Mouse (Mus musculus): Measurements from ENCODE around the gene Hpse2.

Gene Hpse2

DNA sequence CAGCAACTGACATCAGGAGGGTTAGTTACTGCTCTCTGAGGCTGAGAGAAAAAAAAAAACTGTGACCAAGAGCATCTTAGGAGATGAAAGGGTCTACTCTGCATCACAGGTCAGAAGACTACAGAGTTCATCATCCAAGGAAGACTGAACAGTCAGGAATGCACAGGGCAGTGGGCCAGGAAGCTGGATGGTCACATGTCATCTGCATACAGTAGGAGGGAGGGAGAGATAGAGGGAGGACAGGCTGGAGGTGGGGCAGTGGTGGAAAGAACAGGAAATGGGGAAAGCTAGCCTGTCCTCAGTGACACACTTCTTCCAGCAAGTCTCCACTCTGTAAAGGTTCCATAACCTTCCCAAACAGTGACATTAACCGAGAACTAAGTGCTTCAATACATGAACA, 423.0 kb downstream of the Hpse2 start:
- in situ Hi-C loops (cut with MboI): no loop called here

DNA sequence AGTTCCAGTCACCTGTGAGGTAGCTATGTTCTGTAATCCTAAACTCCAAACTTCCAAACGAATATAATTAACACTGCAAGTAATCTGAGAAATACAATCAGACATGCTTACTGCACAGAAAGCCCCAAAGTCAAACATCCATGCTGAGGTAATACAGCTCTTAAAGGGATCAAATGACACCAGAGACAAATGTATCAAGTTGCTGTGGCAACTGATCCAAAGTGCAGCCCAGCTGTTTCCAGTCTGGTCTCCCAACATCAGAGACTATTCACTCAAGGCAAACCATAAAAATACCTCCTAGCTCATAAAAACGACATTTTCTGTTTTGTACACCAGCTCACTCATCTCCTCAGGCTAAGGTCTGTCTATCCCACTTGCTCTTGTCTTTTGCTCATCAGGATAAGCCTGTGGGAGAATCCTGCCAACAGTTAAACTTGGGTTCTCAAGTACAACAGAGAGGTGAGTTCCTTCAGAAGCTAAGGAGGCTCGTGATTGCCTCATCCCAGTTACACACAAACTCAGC, 440.0 kb downstream of the Hpse2 start:
- in situ Hi-C loops (cut with MboI): no loop called here

DNA sequence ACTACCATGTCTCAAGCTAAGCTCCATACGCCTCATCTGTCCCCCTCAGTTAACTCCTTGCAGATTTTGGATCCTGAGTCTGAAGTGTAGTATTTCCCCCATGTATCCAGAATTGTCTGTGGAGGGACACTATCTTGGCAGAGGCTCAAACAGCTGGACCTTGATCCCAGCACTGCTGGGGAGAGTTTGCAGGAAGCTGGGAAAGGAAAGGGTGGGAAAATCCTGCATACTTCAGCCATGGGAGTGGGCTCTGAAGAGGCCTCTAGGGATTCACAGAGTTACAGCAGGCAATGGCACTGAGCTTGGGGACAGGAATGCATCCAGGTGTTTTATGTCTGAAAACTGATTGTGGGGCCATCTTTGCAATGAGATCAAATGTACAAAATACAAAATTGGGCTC, 450.6 kb downstream of the Hpse2 start:
- in situ Hi-C loops (cut with MboI): no loop called here

DNA sequence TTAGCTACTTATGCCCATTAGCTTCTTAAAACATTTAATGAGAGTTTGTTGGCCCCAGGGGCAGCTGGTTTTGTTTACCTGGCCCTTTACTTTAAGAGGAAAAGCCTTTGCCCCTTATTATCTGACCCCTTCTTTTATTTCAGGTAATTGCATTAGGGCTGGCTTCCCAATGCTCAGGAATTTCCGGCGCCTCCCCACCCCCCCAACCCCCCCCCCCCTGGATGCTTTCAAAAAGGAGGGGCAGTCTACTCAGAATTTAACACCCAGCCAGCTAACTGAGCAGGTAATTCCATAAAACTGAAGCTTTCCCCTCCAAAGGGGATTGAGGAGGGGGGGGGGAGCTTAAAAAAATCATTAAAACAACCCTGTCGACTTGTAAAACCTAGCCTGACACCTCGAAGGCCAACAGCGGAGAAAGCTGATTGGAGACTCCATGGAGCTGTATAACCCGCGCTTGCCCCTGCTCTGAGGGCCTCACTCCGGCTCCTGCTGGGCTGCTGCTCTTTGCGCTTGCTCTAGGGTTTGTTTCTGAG, 451.4 kb downstream of the Hpse2 start:
- in situ Hi-C loops (cut with MboI): no loop called here

DNA sequence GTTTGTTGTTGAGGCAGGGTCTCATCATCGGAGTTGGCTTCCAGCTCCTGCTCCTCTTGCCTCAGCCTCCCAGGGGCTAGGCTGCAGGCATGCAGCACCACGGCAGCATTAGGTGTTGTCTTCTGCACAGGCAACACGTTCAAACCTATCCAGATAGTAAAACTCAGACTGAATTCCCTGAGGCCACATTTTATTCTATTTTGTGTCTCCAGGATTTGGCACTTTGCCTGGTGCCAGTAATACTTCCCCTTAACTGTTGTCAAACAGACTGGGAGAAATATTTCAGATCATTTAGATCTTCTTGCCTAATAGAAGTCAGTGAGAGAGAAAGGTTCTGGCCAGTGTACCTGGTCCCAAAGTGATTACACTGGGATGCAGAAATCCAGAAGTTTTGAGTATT, 458.5 kb downstream of the Hpse2 start:
- in situ Hi-C loops (cut with MboI): no loop called here

DNA sequence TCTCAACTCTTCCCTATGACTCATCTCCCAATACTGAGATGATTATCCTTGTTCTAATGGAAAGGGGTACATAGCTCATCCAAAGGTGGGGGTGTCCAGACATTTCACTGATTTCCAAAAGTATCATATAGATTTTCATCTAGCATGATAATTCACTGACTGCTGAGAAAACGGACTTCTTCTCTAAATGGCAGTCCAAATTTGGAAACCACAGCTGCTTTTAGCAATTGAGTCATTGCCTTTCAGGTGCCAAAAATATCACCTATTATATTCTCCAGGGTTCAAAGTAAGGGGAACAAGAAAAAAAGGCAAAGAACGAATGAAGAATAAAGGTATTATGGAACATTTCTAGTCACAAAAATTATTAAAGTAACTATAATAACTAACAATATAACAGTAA, 459.9 kb downstream of the Hpse2 start:
- in situ Hi-C loops (cut with MboI): no loop called here

DNA sequence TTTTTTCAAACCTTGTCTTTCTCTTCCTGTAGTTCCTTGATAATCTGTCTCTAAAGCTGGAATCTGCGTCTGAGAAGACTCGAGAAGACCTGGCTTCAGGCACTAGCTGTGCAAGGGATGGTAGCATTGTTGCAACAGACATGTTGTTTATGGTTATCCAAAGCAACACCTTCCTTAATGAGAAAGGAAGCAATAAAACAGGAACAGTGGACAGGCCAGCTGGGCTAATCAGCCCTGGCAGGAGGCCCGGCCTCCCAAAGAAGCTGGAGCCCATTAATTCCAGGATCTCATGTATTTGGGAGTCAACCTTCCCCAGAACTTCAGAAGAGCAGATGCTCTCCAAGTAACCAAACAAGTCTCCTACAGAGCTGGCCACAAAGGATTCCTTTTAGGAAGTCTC, 465.5 kb downstream of the Hpse2 start:
- in situ Hi-C loops (cut with MboI): no loop called here

DNA sequence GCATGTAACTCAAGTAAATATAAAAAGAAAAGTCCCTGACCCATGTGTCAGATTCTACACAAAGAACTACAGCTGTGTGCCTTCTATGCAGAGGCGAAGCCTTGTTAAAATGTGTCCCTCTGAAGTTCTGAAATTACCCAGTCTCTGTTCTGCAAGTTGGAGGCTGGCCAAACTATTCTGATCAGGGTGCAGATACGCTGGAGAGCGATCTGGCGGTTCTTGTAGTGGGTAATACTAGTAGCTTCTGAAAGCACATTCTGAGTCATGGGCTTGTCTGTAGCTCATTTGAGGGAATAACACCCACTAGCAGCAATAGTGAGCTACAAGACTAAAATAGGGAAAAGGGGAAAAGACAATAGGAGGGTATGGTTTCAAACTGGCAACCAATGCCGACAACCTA, 474.5 kb downstream of the Hpse2 start:
- in situ Hi-C loops (cut with MboI): no loop called here

DNA sequence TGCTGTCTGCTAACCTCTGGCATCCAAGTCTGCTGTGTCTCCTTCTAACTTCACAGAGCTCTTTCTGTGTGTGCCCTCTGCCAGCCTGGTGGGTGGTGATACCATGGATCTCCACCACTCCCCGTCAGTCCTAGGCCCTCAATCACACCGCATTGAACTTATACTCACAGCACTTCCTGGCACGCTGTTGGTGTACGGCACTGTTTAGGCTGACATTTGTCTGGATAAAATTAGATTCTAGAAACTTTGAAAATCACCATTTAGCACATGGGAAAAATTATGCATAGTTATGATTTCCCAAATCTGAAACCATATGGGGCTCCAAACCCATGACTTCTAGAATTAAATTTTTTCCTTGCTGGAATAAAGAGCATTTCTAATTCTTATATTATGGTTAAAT, 478.4 kb downstream of the Hpse2 start:
- in situ Hi-C loops (cut with MboI): no loop called here

DNA sequence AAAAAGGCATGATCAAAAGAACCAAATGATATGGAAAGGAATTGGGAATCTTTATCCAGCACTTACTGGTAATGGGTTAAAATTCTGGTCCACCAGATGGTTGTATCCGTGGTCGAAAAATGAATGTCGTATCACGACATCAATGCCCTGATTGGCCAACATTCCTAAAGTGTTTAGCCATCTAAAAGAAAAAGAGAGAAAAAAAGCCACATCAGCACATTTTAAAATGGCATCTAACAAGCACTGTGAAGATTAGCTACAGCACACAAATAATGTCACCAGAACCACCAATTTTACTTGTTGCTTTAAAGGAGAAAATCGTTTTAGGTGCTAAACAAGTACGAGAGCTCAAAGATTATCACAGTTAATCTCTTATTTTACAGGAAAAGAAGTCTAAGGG, 479.6 kb downstream of the Hpse2 start:
- in situ Hi-C loops (cut with MboI): no loop called here

DNA sequence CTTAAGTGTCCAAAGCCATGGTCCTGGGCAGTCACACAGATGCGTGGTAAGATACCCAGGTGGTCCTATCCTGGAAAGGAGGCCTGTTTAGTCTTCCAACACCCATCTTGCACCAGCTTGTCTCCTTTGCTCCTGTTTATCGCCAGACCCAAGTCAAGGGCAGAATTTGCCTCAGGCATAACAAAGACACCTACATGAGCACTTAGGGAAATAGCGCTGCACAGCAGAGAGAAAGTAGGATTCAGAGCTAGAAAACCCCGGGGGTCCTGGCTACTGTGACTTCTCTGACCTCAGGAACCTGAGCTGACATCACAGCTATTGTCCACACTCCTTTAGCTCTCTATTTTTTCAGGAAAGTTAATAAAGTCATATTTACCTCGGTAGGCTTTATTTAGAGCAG, 481.8 kb downstream of the Hpse2 start:
- in situ Hi-C loops (cut with MboI): no loop called here

DNA sequence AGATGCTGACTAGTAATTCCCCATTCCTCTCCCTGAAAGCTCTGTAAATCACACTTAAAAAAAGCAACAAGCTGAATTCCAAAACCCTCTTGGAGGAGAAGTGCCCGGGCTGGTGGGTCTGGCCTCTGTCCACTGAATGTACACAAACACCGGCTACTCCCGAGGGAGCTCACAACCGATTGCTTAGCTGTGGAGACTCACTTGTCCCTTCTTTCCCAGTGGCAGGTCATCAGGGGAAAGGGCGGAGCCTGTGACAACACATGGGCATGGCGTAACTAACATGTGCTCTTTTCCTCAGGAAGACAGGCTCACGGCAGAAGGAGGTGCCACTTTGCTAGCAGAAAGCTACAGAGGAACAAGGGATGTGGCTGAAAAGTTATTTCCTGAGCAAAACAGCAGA, 483.4 kb downstream of the Hpse2 start:
- in situ Hi-C loops (cut with MboI): no loop called here

DNA sequence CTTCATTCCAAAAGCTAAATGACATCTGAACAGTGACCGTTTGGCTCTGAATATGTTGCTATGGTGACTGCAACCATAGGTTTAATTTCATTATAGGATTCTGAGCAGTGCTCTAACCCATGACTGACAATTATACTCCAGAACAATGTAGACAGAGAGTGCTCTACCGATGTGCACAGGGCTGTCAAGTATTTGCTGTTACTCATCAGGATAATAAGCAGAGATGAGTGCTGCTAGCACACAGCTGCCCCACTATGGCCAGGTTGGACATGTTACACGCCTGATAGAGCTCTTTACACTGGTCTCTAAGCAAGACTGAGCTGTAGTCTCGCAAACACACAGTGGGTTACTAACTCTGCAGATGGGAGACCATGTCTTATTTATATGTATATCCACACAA, 483.9 kb downstream of the Hpse2 start:
- in situ Hi-C loops (cut with MboI): no loop called here

DNA sequence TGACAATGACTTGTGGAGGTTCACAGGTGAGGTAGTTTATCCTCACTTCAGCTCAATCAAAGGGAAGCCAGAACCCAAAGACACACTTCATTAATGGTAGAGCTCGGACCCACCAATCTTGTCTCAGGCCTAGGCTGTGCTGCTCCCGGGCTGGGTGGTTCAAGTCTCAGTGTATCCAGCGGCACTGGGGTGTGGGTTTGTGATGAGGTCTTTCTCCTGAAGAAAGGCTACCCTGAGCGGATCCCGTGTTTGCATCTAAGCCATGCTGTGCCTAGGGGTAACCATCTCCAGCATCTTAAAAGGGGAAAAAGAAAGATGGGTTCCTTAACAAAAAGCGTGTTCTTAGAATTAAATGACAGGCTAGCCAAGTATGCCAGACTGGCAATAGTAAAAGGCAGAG, 484.3 kb downstream of the Hpse2 start:
- in situ Hi-C loops (cut with MboI): no loop called here

DNA sequence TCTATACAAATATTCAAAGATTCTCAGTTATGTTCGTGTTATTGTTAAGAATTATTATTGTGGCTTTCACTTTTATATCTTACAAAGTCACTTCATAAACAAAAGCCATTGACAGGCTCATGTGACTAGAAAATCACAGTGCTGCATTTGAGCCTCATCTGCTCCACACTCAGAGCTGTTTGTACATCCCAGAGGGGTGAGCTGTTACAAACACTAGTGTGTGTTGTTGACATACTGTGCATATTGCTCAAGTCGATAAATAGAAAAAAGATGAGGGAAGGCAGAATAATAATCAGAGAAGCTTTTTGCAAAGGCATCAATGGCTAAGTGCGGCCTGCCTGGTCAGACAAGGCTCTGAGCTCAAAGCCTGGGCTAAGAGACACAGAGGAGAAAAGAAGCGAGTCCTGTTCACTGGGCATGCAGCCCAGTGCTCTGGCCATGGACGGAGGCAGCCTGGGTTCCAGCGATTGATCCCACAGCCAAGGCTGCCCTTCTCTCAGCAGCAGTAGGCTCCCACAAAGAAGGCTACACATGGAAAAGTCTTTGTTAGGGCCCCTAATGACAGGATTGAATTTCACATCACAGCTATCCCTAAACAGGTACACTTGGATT, 485.6 kb downstream of the Hpse2 start:
- in situ Hi-C loops (cut with MboI): no loop called here

DNA sequence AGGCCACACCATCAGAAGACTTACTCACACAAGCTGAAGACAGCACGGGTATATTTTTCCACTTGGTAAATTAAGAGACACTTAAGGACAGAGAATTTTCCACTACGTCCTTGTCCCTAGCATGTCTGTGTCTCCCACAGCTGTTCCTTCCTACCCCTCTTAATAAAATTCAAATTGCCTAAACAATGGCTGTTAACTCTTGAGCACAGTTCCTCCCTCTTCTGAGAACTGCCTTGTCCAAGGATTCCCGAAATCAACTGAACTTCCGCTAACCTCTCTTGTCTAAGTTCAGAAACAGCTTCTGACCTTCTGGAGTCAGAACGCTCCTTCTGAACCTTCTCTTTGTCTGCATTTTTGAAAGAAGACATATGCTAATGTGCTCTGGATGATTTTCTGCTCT, 496.6 kb downstream of the Hpse2 start:
- in situ Hi-C loops (cut with MboI): no loop called here

DNA sequence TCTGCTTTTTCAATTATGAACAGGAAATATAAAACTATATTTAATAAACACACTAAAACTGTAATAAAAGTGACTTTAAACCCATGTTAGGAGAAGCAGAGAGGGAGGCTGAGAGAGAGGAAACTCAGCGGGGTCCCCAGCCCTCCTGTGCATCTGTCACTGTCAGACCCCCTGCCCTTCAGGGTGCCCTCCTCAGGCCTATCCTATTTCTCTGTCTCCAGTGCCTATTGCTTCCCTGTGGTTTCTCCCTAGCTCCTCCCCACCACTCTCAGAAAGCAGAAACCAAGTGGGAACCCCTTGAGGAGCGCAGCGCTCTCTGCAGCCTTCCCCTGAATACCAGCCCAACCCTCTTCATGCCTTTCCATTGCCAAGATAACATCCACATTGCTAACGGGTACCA, 510.5 kb downstream of the Hpse2 start:
- in situ Hi-C loops (cut with MboI): no loop called here

DNA sequence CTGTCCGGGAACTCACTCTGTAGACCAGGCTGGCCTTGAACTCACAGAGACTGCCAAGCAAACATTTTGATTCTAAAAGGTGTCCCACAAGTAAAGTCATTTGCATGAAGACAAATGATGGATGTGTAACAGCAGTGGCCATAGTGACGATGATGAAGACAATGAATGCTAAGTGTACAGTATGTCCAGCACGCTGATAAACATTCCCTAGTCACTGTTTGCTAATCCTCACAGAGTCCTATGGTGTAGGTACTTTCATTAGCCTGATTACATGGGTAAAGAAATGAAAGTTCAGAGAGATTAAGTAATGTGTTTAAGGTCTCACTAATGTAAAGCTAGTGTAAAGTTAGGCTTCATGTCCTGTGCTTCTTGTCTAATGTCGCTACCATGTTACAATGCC, 511.6 kb downstream of the Hpse2 start:
- in situ Hi-C loops (cut with MboI): no loop called here

DNA sequence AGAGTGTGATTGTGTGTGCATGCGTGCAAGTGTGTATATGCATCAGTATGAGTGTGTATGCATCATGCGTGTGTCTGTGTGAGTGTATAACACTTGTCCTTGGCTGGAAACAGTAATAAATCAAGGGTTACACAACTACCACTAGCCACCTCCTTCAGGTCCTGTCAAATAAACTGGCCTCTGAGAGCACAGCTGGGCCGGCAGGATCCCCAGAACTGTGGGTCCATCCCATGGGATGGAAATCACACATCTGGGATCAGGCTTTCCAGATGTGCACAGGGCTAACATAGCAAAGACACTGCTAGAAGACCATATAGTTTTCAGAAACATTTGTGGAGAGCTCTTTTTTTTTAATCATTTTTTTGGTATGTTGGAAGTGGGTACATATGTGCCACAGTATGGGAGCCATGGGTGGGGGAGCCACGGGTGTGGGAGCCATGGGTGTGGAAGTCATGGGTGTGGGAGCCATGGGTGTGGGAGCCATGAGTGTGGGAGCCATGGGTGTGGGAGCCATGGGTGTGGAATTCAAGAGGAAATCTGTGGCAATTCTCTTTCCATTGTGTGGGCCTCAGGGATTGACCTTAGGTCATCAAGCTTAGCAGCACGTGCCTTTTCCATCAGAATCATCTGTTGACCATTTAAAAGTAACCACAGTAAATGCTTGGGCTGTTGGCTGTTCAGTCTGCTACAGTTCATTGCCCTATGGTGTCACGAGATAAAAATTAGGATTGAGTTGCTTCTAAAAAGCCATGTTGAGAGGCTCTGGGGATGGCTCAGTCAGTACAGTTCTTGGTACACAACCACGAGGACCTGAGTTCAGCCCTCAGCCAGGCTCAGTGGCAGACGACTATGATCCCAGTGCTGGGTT, 518.3 kb downstream of the Hpse2 start:
- in situ Hi-C loops (cut with MboI): no loop called here

DNA sequence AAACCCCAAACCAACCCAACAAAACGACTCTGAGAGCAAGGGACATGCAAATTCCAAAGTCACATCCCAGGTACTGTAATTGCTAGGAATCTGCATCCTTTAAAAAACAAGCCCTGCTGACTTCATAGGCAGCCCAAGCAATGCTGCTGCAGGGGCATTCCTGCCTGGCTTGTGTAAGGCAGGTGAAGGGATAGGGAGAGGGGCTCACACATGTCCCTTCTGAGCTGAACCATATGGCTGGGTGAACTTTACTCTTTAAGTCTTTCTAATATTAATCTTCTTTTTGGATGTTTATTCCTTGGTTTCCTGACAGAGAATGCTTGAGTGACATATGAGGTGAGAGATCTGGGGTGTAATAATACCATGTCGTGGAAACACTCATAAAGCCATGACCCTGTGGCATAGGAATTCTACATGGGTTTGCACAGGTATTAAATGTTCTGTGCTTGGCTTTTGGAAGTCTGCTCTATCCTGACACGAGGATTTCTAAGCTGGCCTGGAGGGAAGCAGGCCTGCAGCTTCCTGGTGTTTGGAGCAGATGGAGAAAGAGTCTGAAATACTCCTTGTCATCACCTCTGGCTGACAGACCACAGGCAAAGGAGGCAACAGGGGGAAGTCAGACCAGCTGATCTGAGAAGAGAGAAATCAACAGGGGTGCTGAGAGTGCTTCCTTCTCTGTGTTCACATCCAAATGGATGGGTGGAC, 519.0 kb downstream of the Hpse2 start:
- in situ Hi-C loops (cut with MboI): no loop called here

DNA sequence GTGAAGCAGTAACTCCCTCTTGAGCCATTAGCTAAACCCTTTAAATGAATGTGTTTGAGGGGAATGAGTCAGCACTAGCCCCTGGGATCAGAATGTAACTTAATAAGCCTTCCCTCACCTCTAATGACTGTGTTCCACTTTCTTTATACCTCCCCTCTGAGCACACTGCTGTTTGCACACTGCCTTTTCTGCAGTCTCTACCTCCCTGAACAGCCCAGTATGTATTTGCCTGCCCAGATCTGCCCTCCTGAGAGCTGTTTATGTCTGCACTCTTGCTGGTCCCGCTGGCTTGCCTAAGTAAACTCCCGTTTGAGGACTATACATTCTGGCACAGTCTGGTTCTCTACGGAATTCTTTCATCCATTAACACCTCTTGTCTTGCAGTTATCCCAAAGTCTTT, 525.1 kb downstream of the Hpse2 start:
- in situ Hi-C loops (cut with MboI): no loop called here

DNA sequence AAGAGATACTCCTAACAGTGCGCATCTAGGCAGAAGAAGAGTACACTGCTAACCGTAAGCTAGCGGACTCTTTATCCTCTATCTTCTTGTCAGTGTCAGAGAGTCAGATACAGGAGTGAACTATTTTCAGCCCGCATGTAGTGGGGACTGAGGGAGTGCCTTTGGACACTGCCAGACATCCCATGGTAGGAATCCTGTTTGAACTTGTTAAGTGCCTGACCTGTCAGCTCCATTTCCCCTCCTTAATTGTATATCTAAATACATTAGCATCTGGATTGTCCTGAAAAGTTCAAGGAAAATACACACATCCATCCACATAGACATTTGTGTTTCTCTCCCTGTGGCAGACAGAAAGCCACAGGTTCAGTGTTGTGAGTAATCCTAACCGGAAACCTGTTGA, 531.1 kb downstream of the Hpse2 start:
- in situ Hi-C loops (cut with MboI): no loop called here

DNA sequence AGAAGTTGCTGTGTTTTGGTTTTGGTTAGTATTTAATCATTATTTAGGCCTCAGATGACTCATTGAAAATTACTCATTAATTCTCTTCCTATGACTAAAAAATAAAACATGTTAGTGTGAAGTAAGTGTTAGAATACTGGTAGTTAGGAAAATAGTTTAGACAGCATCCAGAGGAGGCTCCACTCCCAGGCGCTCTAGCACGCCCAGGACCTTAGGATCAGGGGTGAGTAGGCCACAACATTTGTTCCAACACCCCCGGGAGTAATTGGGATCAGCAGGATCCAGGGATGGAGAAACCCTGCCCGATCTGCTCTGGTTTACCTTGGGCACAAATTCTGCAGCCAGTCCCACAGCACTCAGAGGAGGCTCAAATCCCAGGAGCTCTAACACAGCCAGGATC, 532.5 kb downstream of the Hpse2 start:
- in situ Hi-C loops (cut with MboI): no loop called here

Data from mature B cell (primary cell).